In the genomic region with DNA sequence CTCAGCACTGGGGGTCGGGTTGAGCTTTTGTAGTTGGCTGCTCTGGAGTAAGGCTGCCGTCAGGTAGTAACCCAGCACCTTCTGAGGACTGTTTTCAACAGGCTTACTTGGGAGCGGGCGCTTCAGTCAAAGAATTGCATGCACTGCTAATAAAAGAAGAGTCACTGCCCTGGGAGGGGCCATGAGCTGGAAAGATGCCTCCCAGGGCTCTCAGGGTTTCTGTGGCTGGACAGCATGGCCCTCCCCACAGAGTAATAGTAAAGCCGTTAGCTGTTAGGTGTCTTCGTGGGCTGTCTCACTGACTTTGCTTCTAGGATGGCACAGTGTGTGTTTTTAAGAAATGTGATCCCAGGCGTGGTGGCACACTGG, we compare ENCODE assay signal across 27 mouse cellular contexts.
DNase-seq lines count a peak whose midpoint lies in the region; ATAC-seq lines count a peak whose summit lies in the region.
"Had no signal": no experiment of that assay in that cellular context is flagged by ENCODE, and none has a peak within 500 bp of the region (broad histone marks: within the 10 kb centered on the region; RNA-seq: fewer than 3 reads in every experiment).

No protein-coding gene starts in this region.

- WGBS in kidney, embryonic 16.5 days: 70% methylated on average over 7 of the region's 7 CpGs
- WGBS in limb, embryonic 12.5 days: 82% methylated on average over 7 of the region's 7 CpGs
- 84% methylated on average over 7 of the region's 7 CpGs for WGBS in limb, embryonic 10.5 days

- no peak overlapping the region for H3K9ac ChIP-seq in kidney, embryonic 16.5 days (replicated peaks; ENCODE audit: low read length)
- no peak overlapping the region for H3K9ac ChIP-seq in limb, embryonic 12.5 days (replicated peaks)
- H3K9ac ChIP-seq: embryonic facial prominence, embryonic 13.5 days; forebrain, embryonic 12.5 days; neural tube, embryonic 13.5 days had no signal

- 0 out of 2 replicates have a peak, but pooled peaks cover 5% of the 10 kb centered on the region for H3K36me3 ChIP-seq in kidney, embryonic 16.5 days (ENCODE audit: insufficient read depth, low read length)
- H3K36me3 ChIP-seq in limb, embryonic 12.5 days: peaks cover 16% of the 10 kb centered on the region
- H3K36me3 ChIP-seq in limb, embryonic 10.5 days: peaks cover 11% of the 10 kb centered on the region; the same call in 1 of the 2 replicates
- H3K36me3 ChIP-seq: forebrain, embryonic 12.5 days; heart, embryonic 10.5 days; neural tube, embryonic 13.5 days had no signal

- no peaks in the 10 kb centered on the region for H3K27me3 ChIP-seq in kidney, embryonic 16.5 days (ENCODE audit: insufficient read depth, low read length)
- H3K27me3 ChIP-seq in limb, embryonic 12.5 days: no peaks in the 10 kb centered on the region
- H3K27me3 ChIP-seq in limb, embryonic 10.5 days (ENCODE audit: low read depth, poor library complexity, severe bottlenecking): no peaks in the 10 kb centered on the region
- H3K27me3 ChIP-seq: CH12.LX; embryonic facial prominence, embryonic 13.5 days; forebrain, embryonic 12.5 days; neural tube, embryonic 13.5 days had no signal

- peak; percentile 42 for DNase-seq in adrenal gland, postnatal 10 days
- DNase-seq in adrenal gland, adult 8-10 months: no peak
- DNase-seq in kidney, adult 11 months: peak; percentile 33
- no peak for DNase-seq in limb, embryonic 10.5 days (ENCODE audit: low spot score)
- DNase-seq in R1 (ENCODE audit: low read depth, low spot score): peak; percentile 17
- no peak for DNase-seq in left cerebral cortex, postnatal 36 days (ENCODE audit: low spot score in 2 of 2)
- DNase-seq: cerebellum, adult 8-10 months; embryo, embryonic 11 days; heart, postnatal 4 days; layer of hippocampus, postnatal 36 days; retina, postnatal 1 day; right cerebral cortex, postnatal 25 days; spleen, adult 18-20 months; thymus, postnatal 14 days had no signal

- intact Hi-C loops in left cerebral cortex, postnatal 36 days (cut with DNase I): no loop called here

- H3K4me2 ChIP-seq in kidney, embryonic 16.5 days (replicated peaks; ENCODE audit: low read depth, low read length): no peak overlapping the region
- H3K4me2 ChIP-seq in limb, embryonic 12.5 days: no peak overlapping the region
- H3K4me2 ChIP-seq: embryonic facial prominence, embryonic 13.5 days; forebrain, embryonic 12.5 days; neural tube, embryonic 13.5 days had no signal

- no peak for ATAC-seq in kidney, embryonic 16.5 days (ENCODE audit: low FRiP score, low TSS enrichment)
- no peak for ATAC-seq in limb, embryonic 12.5 days (ENCODE audit: insufficient number of reproducible peaks, insufficient read depth, low FRiP score, low TSS enrichment, low read depth)
- ATAC-seq: midbrain, embryonic 16.5 days had no signal

- no peak overlapping the region for H3K4me3 ChIP-seq in kidney, embryonic 16.5 days (ENCODE audit: low read length)
- H3K4me3 ChIP-seq in limb, embryonic 12.5 days (replicated peaks): no peak overlapping the region
- no peak overlapping the region for H3K4me3 ChIP-seq in limb, embryonic 10.5 days
- H3K4me3 ChIP-seq: embryonic facial prominence, embryonic 13.5 days; erythroblast, embryonic 14.5 days; forebrain, embryonic 12.5 days; heart, embryonic 10.5 days; layer of hippocampus, adult 2 months; midbrain, embryonic 10.5 days; myocyte; neural tube, embryonic 13.5 days had no signal

- H3K27ac ChIP-seq in kidney, embryonic 16.5 days (ENCODE audit: low read length): no peak overlapping the region
- peak overlapping the region; percentile 45; the same call in 1 of the 2 replicates for H3K27ac ChIP-seq in limb, embryonic 12.5 days
- H3K27ac ChIP-seq in limb, embryonic 10.5 days: no peak overlapping the region
- H3K27ac ChIP-seq: embryonic facial prominence, embryonic 13.5 days; forebrain, embryonic 12.5 days; heart, embryonic 10.5 days; midbrain, embryonic 10.5 days; neural tube, embryonic 13.5 days had no signal

- H3K9me3 ChIP-seq in kidney, embryonic 16.5 days (ENCODE audit: low read length): no peaks in the 10 kb centered on the region
- H3K9me3 ChIP-seq in limb, embryonic 12.5 days: no peaks in the 10 kb centered on the region
- H3K9me3 ChIP-seq in limb, embryonic 10.5 days (replicated peaks): no peaks in the 10 kb centered on the region
- H3K9me3 ChIP-seq: embryonic facial prominence, embryonic 13.5 days; forebrain, embryonic 12.5 days; G1E; heart, embryonic 10.5 days; midbrain, embryonic 10.5 days; neural tube, embryonic 13.5 days had no signal

- H3K4me1 ChIP-seq in kidney, embryonic 16.5 days (ENCODE audit: insufficient read depth, low read length): peaks cover 48% of the 10 kb centered on the region
- H3K4me1 ChIP-seq in limb, embryonic 12.5 days (replicated peaks): peaks cover 22% of the 10 kb centered on the region
- H3K4me1 ChIP-seq in limb, embryonic 10.5 days: peaks cover 16% of the 10 kb centered on the region

Comparison
In these comparisons a context has a peak if more than half of its experiments do, and no peak if none do; other contexts are left out.
1. DNase-seq: peak in adrenal gland, postnatal 10 days (single experiment), kidney, adult 11 months (single experiment) and R1 (single experiment); none in adrenal gland, adult 8-10 months (single experiment), limb, embryonic 10.5 days (single experiment) and left cerebral cortex, postnatal 36 days (0 of 2).